Comparison of ENCODE assay signal across 8 mouse cellular contexts in the genomic region with DNA sequence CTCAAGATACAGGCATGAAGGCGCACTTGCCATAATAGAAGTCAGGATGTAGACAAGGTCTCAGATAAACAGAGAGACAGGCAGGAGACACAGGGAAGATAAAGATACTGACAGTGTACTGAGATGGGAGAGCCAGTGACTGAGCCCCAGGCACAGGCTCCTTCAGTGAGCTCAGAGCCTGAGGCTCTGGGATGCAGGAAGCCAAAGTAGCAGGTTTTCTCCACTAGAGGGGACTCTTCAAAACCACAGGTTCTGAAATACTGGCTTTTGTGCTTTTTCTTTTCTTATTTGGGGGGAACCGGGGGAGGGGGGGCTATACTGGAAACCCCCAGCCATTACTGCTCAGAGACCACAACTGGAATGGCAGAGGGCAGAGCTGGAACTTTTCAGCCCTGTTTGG. TPM values are rescaled to one million over a fixed set of nuclear protein-coding genes. Genes with fewer than 3 reads are reported as not detected.
DNase-seq lines count a peak whose midpoint lies in the region; ATAC-seq and TF ChIP-seq lines count a peak whose summit lies in the region.
"Had no signal": no experiment of that assay in that cellular context is flagged by ENCODE, and none has a peak within 500 bp of the region (broad histone marks: within the 10 kb centered on the region; RNA-seq: fewer than 3 reads in every experiment).

No protein-coding gene starts in this region.

- H3K9me3 ChIP-seq in kidney, embryonic 14.5 days (ENCODE audit: control insufficient read depth, low read length): no peaks in the 10 kb centered on the region
- H3K9me3 ChIP-seq in forebrain, embryonic 13.5 days (replicated peaks): no peaks in the 10 kb centered on the region
- H3K9me3 ChIP-seq in midbrain, postnatal 0 days (ENCODE audit: low read length): no peaks in the 10 kb centered on the region

- no peaks in the 10 kb centered on the region for H3K36me3 ChIP-seq in kidney, embryonic 14.5 days (ENCODE audit: control insufficient read depth, insufficient read depth, low read length)
- H3K36me3 ChIP-seq in forebrain, embryonic 13.5 days (ENCODE audit: poor library complexity, severe bottlenecking): 0 out of 2 replicates have a peak, but pooled peaks cover 6% of the 10 kb centered on the region
- H3K36me3 ChIP-seq in midbrain, postnatal 0 days (ENCODE audit: insufficient read depth, low read length): no peaks in the 10 kb centered on the region

- 57% methylated on average over 2 of the region's 2 CpGs for WGBS in kidney, embryonic 14.5 days
- WGBS in forebrain, embryonic 13.5 days: 43% methylated on average over 2 of the region's 2 CpGs
- 46% methylated on average over 2 of the region's 2 CpGs for WGBS in midbrain, postnatal 0 days

- no peak for ATAC-seq in kidney, embryonic 14.5 days (ENCODE audit: low FRiP score, low TSS enrichment)
- ATAC-seq in forebrain, embryonic 13.5 days: no peak
- ATAC-seq in midbrain, postnatal 0 days (ENCODE audit: low FRiP score): no peak
- no peak; the same call in 1 of the 2 replicates for ATAC-seq in megakaryocyte-erythroid progenitor cell, adult 5-6 weeks (replicated peaks; ENCODE audit: low FRiP score, low TSS enrichment, poor library complexity, severe bottlenecking)
- no peak for ATAC-seq in activated CD4-positive, CD25-positive, alpha-beta regulatory T cell, adult 4 months

- peaks cover 24% of the 10 kb centered on the region for H3K4me1 ChIP-seq in kidney, embryonic 14.5 days (ENCODE audit: control insufficient read depth, insufficient read depth, low read length)
- H3K4me1 ChIP-seq in forebrain, embryonic 13.5 days: peaks cover 84% of the 10 kb centered on the region
- H3K4me1 ChIP-seq in midbrain, postnatal 0 days (ENCODE audit: insufficient read depth, low read length): peaks cover 17% of the 10 kb centered on the region

- H3K4me3 ChIP-seq in kidney, embryonic 14.5 days (ENCODE audit: low read length): no peak overlapping the region
- peak overlapping the region; percentile 96 for H3K4me3 ChIP-seq in forebrain, embryonic 13.5 days
- peak overlapping the region; percentile 94; the same call in 1 of the 2 replicates for H3K4me3 ChIP-seq in midbrain, postnatal 0 days (ENCODE audit: low read depth, low read length)
- H3K4me3 ChIP-seq: erythroblast, embryonic 14.5 days had no signal

- H3K27ac ChIP-seq in kidney, embryonic 14.5 days (ENCODE audit: low read depth, low read length): no peak overlapping the region
- peak overlapping the region; percentile 49 for H3K27ac ChIP-seq in forebrain, embryonic 13.5 days
- H3K27ac ChIP-seq in midbrain, postnatal 0 days (ENCODE audit: low read depth, low read length): no peak overlapping the region

- no peak overlapping the region for H3K9ac ChIP-seq in kidney, embryonic 14.5 days (ENCODE audit: low read depth, low read length)
- H3K9ac ChIP-seq in forebrain, embryonic 13.5 days: peak overlapping the region; percentile 99
- H3K9ac ChIP-seq in midbrain, postnatal 0 days (replicated peaks; ENCODE audit: low read length, poor library complexity, severe bottlenecking): no peak overlapping the region

- DNase-seq in kidney, postnatal 14 days: peak; percentile 44
- peak; percentile 85 for DNase-seq in brain, adult 2 months (ENCODE audit: low read depth, low spot score)
- DNase-seq in midbrain, postnatal 0 days (ENCODE audit: low spot score): peak; percentile 65

- H3K4me2 ChIP-seq in kidney, embryonic 14.5 days (replicated peaks; ENCODE audit: low read depth, low read length): no peak overlapping the region; the same call in 1 of the 2 replicates
- H3K4me2 ChIP-seq in forebrain, embryonic 13.5 days: peak overlapping the region; percentile 64
- H3K4me2 ChIP-seq in midbrain, postnatal 0 days (ENCODE audit: low read depth, low read length, poor library complexity, severe bottlenecking): peak overlapping the region; percentile 88

- TF ChIP-seq CTCF in midbrain, postnatal 0 days (IDR thresholded peaks at IDR 0.05): peak; percentile 70

- 0 out of 2 replicates have a peak, but pooled peaks cover 2% of the 10 kb centered on the region for H3K27me3 ChIP-seq in kidney, embryonic 14.5 days (ENCODE audit: control insufficient read depth, insufficient read depth, low read length)
- no peaks in the 10 kb centered on the region for H3K27me3 ChIP-seq in forebrain, embryonic 13.5 days
- no peaks in the 10 kb centered on the region for H3K27me3 ChIP-seq in midbrain, postnatal 0 days (ENCODE audit: insufficient read depth, low read length)

RNA-seq across cellular contexts. Expression of gene Plxna2, which starts 6.4 kb away (rescaled TPM):
- polyA plus RNA-seq in kidney, embryonic 14.5 days (2014; fragmentation: Nextera tagmentation; extraction: Ambion mirVana): 4.4 and 7.4 TPM in 2 replicates
- 46.9 and 55.8 TPM in 2 replicates for polyA plus RNA-seq in forebrain, embryonic 13.5 days (2015; fragmentation: Nextera tagmentation; extraction: Ambion mirVana)
- total RNA-seq in midbrain, postnatal 0 days (2014; rRNA removed): 43.6 and 44.3 TPM in 2 replicates
- polyA plus RNA-seq in midbrain, postnatal 0 days (2015; fragmentation: Nextera tagmentation; extraction: Ambion mirVana): 8.3 and 9.9 TPM in 2 replicates
- 0.77 and 1.5 TPM in 2 replicates for total RNA-seq in megakaryocyte-erythroid progenitor cell, adult 5-6 weeks (2014; fragmentation: Nextera tagmentation)
- total RNA-seq in megakaryocyte-erythroid progenitor cell, adult 5-6 weeks (2017): 0.09 and 0.38 TPM in 2 replicates
- not detected for polyA plus RNA-seq in activated CD4-positive, CD25-positive, alpha-beta regulatory T cell, adult 4 months (2017; shearing (Covaris generic))
